Mouse (Mus musculus): ENCODE results near the gene Fgd1.

DNA sequence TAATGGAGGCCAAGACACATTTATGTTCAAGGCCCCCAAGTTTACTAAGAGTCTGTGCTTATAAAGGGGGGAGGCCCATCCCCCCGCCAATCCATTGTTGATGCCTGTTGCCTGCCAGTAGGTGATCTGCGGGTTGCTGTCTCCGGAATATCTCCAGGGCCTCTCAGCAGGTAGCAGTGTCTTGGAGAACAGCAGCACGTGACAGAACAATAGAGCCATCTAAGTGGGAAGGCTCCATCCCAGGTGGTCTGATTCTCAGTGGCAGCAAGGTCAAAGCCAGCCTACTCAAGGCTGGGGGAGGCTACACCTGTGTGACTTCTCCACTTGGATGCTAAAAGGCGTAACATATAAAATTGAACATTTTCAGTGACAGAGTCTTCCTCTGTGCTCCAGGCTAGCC is 4.7 kb upstream of the Fgd1 start:
- TF ChIP-seq CTCF (IDR thresholded peaks at IDR 0.05; ENCODE audit: low read depth, low read length) (no peak), EP300 (IDR thresholded peaks at IDR 0.05; ENCODE audit: insufficient read depth, low read depth, low read length) (peak; percentile 97), POLR2A (IDR thresholded peaks at IDR 0.05; ENCODE audit: insufficient read depth, low read length) (no peak)

Data from ES-Bruce4 (cell line).